Mouse (Mus musculus): Measurements from ENCODE around the gene Aff3. TPM values are rescaled to one million over a fixed set of nuclear protein-coding genes. Genes with fewer than 3 reads are reported as not detected.

Gene Aff3
- total and polyA plus RNA-seq, 2 experiments from 2014 or later = 1.1 to 1.9 TPM

- no peaks in the 10 kb centered on the region for H3K27me3 ChIP-seq (ENCODE audit: control insufficient read depth, insufficient read depth, low read length)
- no peaks in the 10 kb centered on the region for H3K9me3 ChIP-seq (replicated peaks; ENCODE audit: control insufficient read depth, low read length)
- TF ChIP-seq EP300 (IDR thresholded peaks at IDR 0.05; ENCODE audit: low read depth) = no peak
- no peak for TF ChIP-seq CTCF (IDR thresholded peaks at IDR 0.05; ENCODE audit: low read depth)
- no peak overlapping the region for H3K27ac ChIP-seq (ENCODE audit: low read depth)
- H3K36me3 ChIP-seq (replicated peaks; ENCODE audit: control insufficient read depth, insufficient read depth, low read length) = no peaks in the 10 kb centered on the region
- DNase-seq (ENCODE audit: low spot score) = no peak
- ATAC-seq (ENCODE audit: insufficient read depth, low read depth) = no peak
- WGBS = 44% methylated on average over 2 of the region's 2 CpGs
- H3K9ac ChIP-seq (replicated peaks; ENCODE audit: low read depth, low read length) = no peak overlapping the region
- H3K4me1 ChIP-seq (ENCODE audit: control insufficient read depth, insufficient read depth) = peaks cover 21% of the 10 kb centered on the region
- H3K4me3 ChIP-seq (ENCODE audit: low read depth, low read length) = no peak overlapping the region
- H3K4me2 ChIP-seq (ENCODE audit: low read depth, low read length) = no peak overlapping the region
These were observed 217.2 kb downstream of the Aff3 start for GRCm38 (mm10) chr1:38447581-38447980.

- no peak overlapping the region for H3K4me3 ChIP-seq (ENCODE audit: low read depth, low read length)
- peaks cover 21% of the 10 kb centered on the region for H3K4me1 ChIP-seq (ENCODE audit: control insufficient read depth, insufficient read depth)
- H3K27ac ChIP-seq (ENCODE audit: low read depth) = no peak overlapping the region
- DNase-seq (ENCODE audit: low spot score) (no peak), ATAC-seq (ENCODE audit: insufficient read depth, low read depth) (no peak)
- no peak for TF ChIP-seq EP300 (IDR thresholded peaks at IDR 0.05; ENCODE audit: low read depth)
- no peak for TF ChIP-seq CTCF (IDR thresholded peaks at IDR 0.05; ENCODE audit: low read depth)
- H3K36me3 ChIP-seq (replicated peaks; ENCODE audit: control insufficient read depth, insufficient read depth, low read length) = no peaks in the 10 kb centered on the region
- H3K9me3 ChIP-seq (replicated peaks; ENCODE audit: control insufficient read depth, low read length) = no peaks in the 10 kb centered on the region
- H3K27me3 ChIP-seq (ENCODE audit: control insufficient read depth, insufficient read depth, low read length) = no peaks in the 10 kb centered on the region
- no peak overlapping the region for H3K9ac ChIP-seq (replicated peaks; ENCODE audit: low read depth, low read length)
- H3K4me2 ChIP-seq (ENCODE audit: low read depth, low read length) = no peak overlapping the region
- 71% methylated on average over 12 of the region's 12 CpGs for WGBS
These were observed 218.5 kb downstream of the Aff3 start for GRCm38 (mm10) chr1:38446152-38446820.

GRCm38 (mm10) chr1:38442887-38443286 lies 221.9 kb downstream of the Aff3 start:
- peak; percentile 83 for DNase-seq (ENCODE audit: low spot score)
- TF ChIP-seq EP300 (IDR thresholded peaks at IDR 0.05; ENCODE audit: low read depth) = peak; percentile 84; the same call in 1 of the 2 replicates
- no peak for TF ChIP-seq CTCF (IDR thresholded peaks at IDR 0.05; ENCODE audit: low read depth)

DNA sequence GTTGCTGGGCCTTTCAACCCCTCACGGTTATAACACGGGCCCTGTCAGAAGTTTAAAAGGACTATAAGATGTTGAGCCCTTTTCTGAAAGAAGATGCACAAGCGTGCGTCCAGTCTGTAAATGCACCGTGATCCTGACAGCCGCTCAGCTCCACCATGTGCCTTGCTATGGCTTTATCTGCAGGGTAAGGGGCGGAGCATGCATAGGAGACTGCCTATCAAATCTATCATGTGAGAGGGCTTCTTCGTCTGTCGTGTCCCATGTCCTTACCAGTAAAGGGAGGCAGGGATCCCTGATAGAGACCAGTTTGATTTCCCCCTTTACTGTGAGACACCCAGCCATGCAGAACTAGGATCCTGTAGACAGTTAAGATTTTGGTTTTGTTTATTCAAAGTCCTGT lies 222.3 kb downstream of the Aff3 start:
- H3K4me2 ChIP-seq (ENCODE audit: low read depth, low read length) = no peak overlapping the region
- peaks cover 15% of the 10 kb centered on the region for H3K4me1 ChIP-seq (ENCODE audit: control insufficient read depth, insufficient read depth)
- no peak overlapping the region for H3K9ac ChIP-seq (replicated peaks; ENCODE audit: low read depth, low read length)
- H3K9me3 ChIP-seq (replicated peaks; ENCODE audit: control insufficient read depth, low read length) = no peaks in the 10 kb centered on the region
- WGBS = 32% methylated on average over 9 of the region's 9 CpGs
- TF ChIP-seq CTCF (IDR thresholded peaks at IDR 0.05; ENCODE audit: low read depth) = no peak
- TF ChIP-seq EP300 (IDR thresholded peaks at IDR 0.05; ENCODE audit: low read depth) = no peak
- H3K27me3 ChIP-seq (ENCODE audit: control insufficient read depth, insufficient read depth, low read length) = no peaks in the 10 kb centered on the region
- no peak for DNase-seq (ENCODE audit: low spot score)
- H3K36me3 ChIP-seq (replicated peaks; ENCODE audit: control insufficient read depth, insufficient read depth, low read length) = no peaks in the 10 kb centered on the region
- no peak overlapping the region for H3K4me3 ChIP-seq (ENCODE audit: low read depth, low read length)
- H3K27ac ChIP-seq (ENCODE audit: low read depth) = peak overlapping the region; percentile 71; the same call in 1 of the 2 replicates
- ATAC-seq (ENCODE audit: insufficient read depth, low read depth) = no peak

More at GRCm38 (mm10) chr1:38442887-38443286, 221.9 kb downstream of the Aff3 start:
- H3K36me3 ChIP-seq (replicated peaks; ENCODE audit: control insufficient read depth, insufficient read depth, low read length) = no peaks in the 10 kb centered on the region
- 20% methylated on average over 3 of the region's 3 CpGs for WGBS
- H3K9me3 ChIP-seq (replicated peaks; ENCODE audit: control insufficient read depth, low read length) = no peaks in the 10 kb centered on the region
- H3K9ac ChIP-seq (replicated peaks; ENCODE audit: low read depth, low read length) = no peak overlapping the region
- ATAC-seq (ENCODE audit: insufficient read depth, low read depth) = peak; percentile 90
- H3K27ac ChIP-seq (ENCODE audit: low read depth) = peak overlapping the region; percentile 71
- no peaks in the 10 kb centered on the region for H3K27me3 ChIP-seq (ENCODE audit: control insufficient read depth, insufficient read depth, low read length)
- peaks cover 17% of the 10 kb centered on the region for H3K4me1 ChIP-seq (ENCODE audit: control insufficient read depth, insufficient read depth)
- no peak overlapping the region for H3K4me3 ChIP-seq (ENCODE audit: low read depth, low read length)
- 0 out of 2 replicates have a peak overlapping the region, but pooled peaks have one; percentile 16 for H3K4me2 ChIP-seq (ENCODE audit: low read depth, low read length)

DNA sequence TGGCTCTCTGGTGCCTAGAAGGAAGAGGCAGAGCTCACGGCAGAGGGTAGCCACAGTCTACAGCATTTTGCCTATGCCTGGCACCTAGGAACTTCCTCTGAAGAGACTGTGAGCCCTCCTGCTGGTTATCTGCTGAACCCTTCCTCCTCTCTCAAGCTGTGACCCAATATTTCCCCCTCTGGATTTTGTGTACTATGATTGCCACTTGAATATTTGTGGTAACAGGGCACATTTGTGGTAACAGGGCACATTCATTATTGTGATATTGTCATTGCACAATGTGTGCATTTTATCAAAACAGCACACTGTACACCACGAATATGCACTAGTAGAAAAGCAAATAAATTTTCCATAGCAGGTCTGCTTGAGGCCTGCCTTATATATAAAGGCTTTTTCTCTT lies 223.0 kb downstream of the Aff3 start:
- no peaks in the 10 kb centered on the region for H3K9me3 ChIP-seq (replicated peaks; ENCODE audit: control insufficient read depth, low read length)
- no peaks in the 10 kb centered on the region for H3K27me3 ChIP-seq (ENCODE audit: control insufficient read depth, insufficient read depth, low read length)
- WGBS = 63% methylated on average over 2 of the region's 2 CpGs
- H3K36me3 ChIP-seq (replicated peaks; ENCODE audit: control insufficient read depth, insufficient read depth, low read length) = no peaks in the 10 kb centered on the region
- no peak for ATAC-seq (ENCODE audit: insufficient read depth, low read depth)
- no peak overlapping the region for H3K27ac ChIP-seq (ENCODE audit: low read depth)
- no peak overlapping the region for H3K4me2 ChIP-seq (ENCODE audit: low read depth, low read length)
- no peak overlapping the region for H3K9ac ChIP-seq (replicated peaks; ENCODE audit: low read depth, low read length)
- peaks cover 12% of the 10 kb centered on the region; the same call in 1 of the 2 replicates for H3K4me1 ChIP-seq (ENCODE audit: control insufficient read depth, insufficient read depth)
- TF ChIP-seq EP300 (IDR thresholded peaks at IDR 0.05; ENCODE audit: low read depth) (no peak), CTCF (IDR thresholded peaks at IDR 0.05; ENCODE audit: low read depth) (no peak)
- H3K4me3 ChIP-seq (ENCODE audit: low read depth, low read length) = no peak overlapping the region
- DNase-seq (ENCODE audit: low spot score) = no peak

DNA sequence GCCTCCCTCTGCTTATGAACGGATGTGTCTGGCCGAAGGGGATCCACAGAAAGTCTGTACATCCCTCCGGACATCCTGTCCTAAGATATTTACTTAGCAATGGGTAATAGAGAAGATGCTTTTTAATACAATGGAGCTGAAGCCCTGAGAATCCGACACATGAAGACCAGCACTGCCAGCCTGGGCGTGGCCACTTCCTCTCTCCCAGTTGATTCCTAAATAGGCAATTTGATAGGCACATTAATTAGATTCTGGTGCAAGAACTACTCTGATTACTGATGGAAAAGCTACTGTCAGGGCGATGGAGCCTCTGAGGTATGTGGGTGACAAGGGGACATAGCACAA lies 224.3 kb downstream of the Aff3 start:
- ATAC-seq (ENCODE audit: insufficient read depth, low read depth) = no peak
- DNase-seq (ENCODE audit: low spot score) = no peak
- TF ChIP-seq CTCF (IDR thresholded peaks at IDR 0.05; ENCODE audit: low read depth) (no peak), EP300 (IDR thresholded peaks at IDR 0.05; ENCODE audit: low read depth) (no peak)
- no peak overlapping the region for H3K4me2 ChIP-seq (ENCODE audit: low read depth, low read length)
- no peaks in the 10 kb centered on the region for H3K9me3 ChIP-seq (replicated peaks; ENCODE audit: control insufficient read depth, low read length)
- no peak overlapping the region for H3K9ac ChIP-seq (replicated peaks; ENCODE audit: low read depth, low read length)
- no peaks in the 10 kb centered on the region for H3K36me3 ChIP-seq (replicated peaks; ENCODE audit: control insufficient read depth, insufficient read depth, low read length)
- no peak overlapping the region for H3K4me3 ChIP-seq (ENCODE audit: low read depth, low read length)
- no peak overlapping the region for H3K27ac ChIP-seq (ENCODE audit: low read depth)
- peaks cover 12% of the 10 kb centered on the region; the same call in 1 of the 2 replicates for H3K4me1 ChIP-seq (ENCODE audit: control insufficient read depth, insufficient read depth)
- no peaks in the 10 kb centered on the region for H3K27me3 ChIP-seq (ENCODE audit: control insufficient read depth, insufficient read depth, low read length)
- 85% methylated on average over 6 of the region's 6 CpGs for WGBS

Data from heart, postnatal 0 days (tissue).